Mouse (Mus musculus): ENCODE data around the gene Col27a1.

Gene Col27a1

GRCm38 (mm10) chr4:63225373-63225772, 11.6 kb downstream of the Col27a1 start:
- no peak for DNase-seq (ENCODE audit: low read depth, low spot score)

GRCm38 (mm10) chr4:63226164-63226882, 12.5 kb downstream of the Col27a1 start:
- no peak for DNase-seq (ENCODE audit: low read depth, low spot score)

- no peak for DNase-seq (ENCODE audit: low read depth, low spot score)
Observed at GRCm38 (mm10) chr4:63226883-63227235, 13.1 kb downstream of the Col27a1 start.

GRCm38 (mm10) chr4:63228943-63229342, 15.1 kb downstream of the Col27a1 start:
- DNase-seq (ENCODE audit: low read depth, low spot score), result no peak

GRCm38 (mm10) chr4:63229991-63230581, 16.3 kb downstream of the Col27a1 start:
- no peak for DNase-seq (ENCODE audit: low read depth, low spot score)

- DNase-seq (ENCODE audit: low read depth, low spot score), result no peak
Observed at GRCm38 (mm10) chr4:63231121-63231520, 17.3 kb downstream of the Col27a1 start.

- DNase-seq (ENCODE audit: low read depth, low spot score), result no peak
Observed at GRCm38 (mm10) chr4:63232542-63233020, 18.8 kb downstream of the Col27a1 start.

GRCm38 (mm10) chr4:63233557-63234452, 20.0 kb downstream of the Col27a1 start:
- DNase-seq (ENCODE audit: low read depth, low spot score), result no peak

- DNase-seq (ENCODE audit: low read depth, low spot score), result no peak
Observed at GRCm38 (mm10) chr4:63234852-63235251, 21.0 kb downstream of the Col27a1 start.

- DNase-seq (ENCODE audit: low read depth, low spot score), result no peak
Observed at GRCm38 (mm10) chr4:63236235-63236634, 22.4 kb downstream of the Col27a1 start.

- no peak for DNase-seq (ENCODE audit: low read depth, low spot score)
Observed at GRCm38 (mm10) chr4:63237225-63237624, 23.4 kb downstream of the Col27a1 start.

GRCm38 (mm10) chr4:63238141-63238540, 24.3 kb downstream of the Col27a1 start:
- no peak for DNase-seq (ENCODE audit: low read depth, low spot score)

GRCm38 (mm10) chr4:63238722-63239121, 24.9 kb downstream of the Col27a1 start:
- no peak for DNase-seq (ENCODE audit: low read depth, low spot score)

GRCm38 (mm10) chr4:63241031-63241430, 27.2 kb downstream of the Col27a1 start:
- no peak for DNase-seq (ENCODE audit: low read depth, low spot score)

- no peak for DNase-seq (ENCODE audit: low read depth, low spot score)
Observed at GRCm38 (mm10) chr4:63247991-63248390, 34.2 kb downstream of the Col27a1 start.

GRCm38 (mm10) chr4:63248951-63249350, 35.1 kb downstream of the Col27a1 start:
- no peak for DNase-seq (ENCODE audit: low read depth, low spot score)

- no peak for DNase-seq (ENCODE audit: low read depth, low spot score)
Observed at GRCm38 (mm10) chr4:63251760-63252159, 38.0 kb downstream of the Col27a1 start.

- no peak for DNase-seq (ENCODE audit: low read depth, low spot score)
Observed at GRCm38 (mm10) chr4:63253716-63254115, 39.9 kb downstream of the Col27a1 start.

GRCm38 (mm10) chr4:63254151-63254550, 40.3 kb downstream of the Col27a1 start:
- DNase-seq (ENCODE audit: low read depth, low spot score), result no peak

- DNase-seq (ENCODE audit: low read depth, low spot score), result no peak
Observed at GRCm38 (mm10) chr4:63256371-63256770, 42.6 kb downstream of the Col27a1 start.

GRCm38 (mm10) chr4:63257346-63257745, 43.5 kb downstream of the Col27a1 start:
- DNase-seq (ENCODE audit: low read depth, low spot score), result no peak

GRCm38 (mm10) chr4:63258096-63258495, 44.3 kb downstream of the Col27a1 start:
- no peak for DNase-seq (ENCODE audit: low read depth, low spot score)
